Mouse (Mus musculus) olfactory bulb, adult 2 months (tissue): ENCODE data around the gene Isy1.

ENCODE experiments used
- CTCF ChIP-seq: fragments of 200-500 bp; IDR thresholded peaks from 2 replicates; pipeline ENCODE4 v1.5.1; 2012; ENCODE audit warnings: low read depth, mild to moderate bottlenecking, low read length, moderate library complexity; ENCODE audit not compliant: insufficient read depth
- POLR2A ChIP-seq: fragments of 200-500 bp; IDR thresholded peaks from 2 replicates; pipeline ENCODE4 v1.6.1; 2012; ENCODE audit warnings: mild to moderate bottlenecking, low read depth, low read length, moderate library complexity; ENCODE audit not compliant: insufficient read depth

GRCm38 (mm10) chr6:87887594-87888233 is 49.1 kb upstream of the Isy1 start, which contains the start of gene Copg1:
- peak; percentile 69 for TF ChIP-seq CTCF
- TF ChIP-seq POLR2A = peak; percentile 64
